Mouse (Mus musculus): ENCODE measurements around the gene Dbp.

DNA sequence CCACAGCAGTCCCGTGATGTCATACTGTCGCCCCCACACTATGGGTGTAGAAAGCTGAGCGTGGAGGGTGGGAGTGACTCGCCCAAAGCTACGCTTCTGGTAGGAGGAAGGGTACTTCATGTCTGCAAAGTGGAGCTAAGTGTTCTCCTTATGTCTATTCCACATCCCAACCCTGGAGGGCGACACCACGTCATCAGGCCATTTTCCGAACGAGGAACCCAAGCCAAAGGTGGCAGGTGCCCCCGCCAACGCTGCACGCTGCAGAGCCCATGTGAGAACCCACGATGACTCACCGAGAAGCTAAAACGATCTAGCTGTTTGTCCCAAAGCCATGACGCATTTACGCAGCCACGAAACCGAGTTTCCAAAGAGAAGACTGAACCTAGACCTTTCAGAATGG, 37.5 kb downstream of the Dbp start:
- TF ChIP-seq CTCF (IDR thresholded peaks at IDR 0.05), result peak; percentile 52
- no peak for TF ChIP-seq EP300 (IDR thresholded peaks at IDR 0.05)
